Mouse (Mus musculus) thymus, postnatal 0 days (tissue): Measurements from ENCODE around the gene Galp. TPM values are rescaled to one million over a fixed set of nuclear protein-coding genes. Genes with fewer than 3 reads are reported as not detected.
A peak's percentile ranks its signal among the peaks of the same experiment; 100 is the strongest.
"Not testable (repeated sequence)": the region's sequence is repeated elsewhere in the genome, so short reads cannot be mapped to it uniquely, and the experiment has no call there.

Experiments used
- DNase-seq: peaks from one replicate; pipeline ENCODE4 v3.0.0-alpha.2; 2015; ENCODE audit warnings: low spot score
- polyA plus RNA-seq: library from polyadenylated mRNA; unstranded; fragments of >200 nt; fragmentation: Nextera tagmentation; extraction: Ambion mirVana; gene quantifications from 2 replicates; pipeline ENCODE4 v1.2.1, GENCODE M21; 2015

The Galp gene
- polyA plus RNA-seq, 1 experiment from 2014 or later = not detected

GRCm38 (mm10) chr7:6254451-6254850 lies 57.6 kb downstream of the Galp start:
- no peak for DNase-seq

GRCm38 (mm10) chr7:6257386-6257785 lies 60.5 kb downstream of the Galp start:
- no peak for DNase-seq

- no peak for DNase-seq
These were observed 61.6 kb downstream of the Galp start for GRCm38 (mm10) chr7:6258232-6259220.

GRCm38 (mm10) chr7:6260004-6260403 lies 63.1 kb downstream of the Galp start:
- not testable (repeated sequence) for DNase-seq

DNA sequence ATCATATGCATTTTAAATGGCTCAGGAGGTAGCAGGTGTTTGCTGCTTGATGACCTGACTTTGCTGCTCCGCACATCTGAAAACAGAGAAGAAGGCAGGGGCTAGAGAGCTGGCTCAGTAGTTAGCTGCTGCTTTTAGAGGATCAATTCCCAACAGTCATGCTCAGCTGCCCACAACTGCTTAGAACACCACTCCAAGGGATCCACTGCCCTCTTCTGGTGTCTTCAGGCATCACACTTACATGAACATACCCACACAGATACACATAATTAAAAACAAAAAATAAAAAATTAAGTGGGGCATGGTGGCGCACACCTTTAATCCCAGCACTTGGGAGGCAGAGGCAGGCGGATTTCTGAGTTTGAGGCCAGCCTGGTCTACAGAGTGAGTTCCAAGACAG lies 65.2 kb downstream of the Galp start:
- no peak for DNase-seq

- DNase-seq = no peak
These were observed 66.1 kb downstream of the Galp start for GRCm38 (mm10) chr7:6262984-6263383.

- DNase-seq = peak; percentile 49
These were observed 68.8 kb downstream of the Galp start for GRCm38 (mm10) chr7:6265695-6266094.

Other genes starting within 250 kb of the Galp start
- not detected in 2 replicates for gene Vmn1r65, start 186.1 kb upstream of the Galp start, polyA plus RNA-seq
- not detected in 2 replicates for gene Nlrp4c, start 151.9 kb upstream of the Galp start, polyA plus RNA-seq
- gene Zfp787, start 41.1 kb upstream of the Galp start, polyA plus RNA-seq = 21.4 and 33.0 TPM in 2 replicates
- gene Zfp444, start 24.9 kb upstream of the Galp start, polyA plus RNA-seq = 61.2 and 62.1 TPM in 2 replicates
- not detected in 2 replicates for gene Zscan5b, start 25.2 kb downstream of the Galp start, polyA plus RNA-seq
- 0.21 TPM in 1 of 2 replicates, not detected in the other for gene Epp13, start 55.6 kb downstream of the Galp start, polyA plus RNA-seq
- gene Zfp667, start 89.5 kb downstream of the Galp start, polyA plus RNA-seq = 11.5 TPM in 2 replicates
- gene Zfp583, start 134.2 kb downstream of the Galp start, polyA plus RNA-seq = 2.4 and 3.7 TPM in 2 replicates
- 0.21 and 0.42 TPM in 2 replicates for gene Gm3854, start 146.7 kb downstream of the Galp start, polyA plus RNA-seq
- 1.1 and 1.6 TPM in 2 replicates for gene Zfp78, start 166.2 kb downstream of the Galp start, polyA plus RNA-seq
- 1.9 and 2.0 TPM in 2 replicates for gene Zfp28, start 186.2 kb downstream of the Galp start, polyA plus RNA-seq
- gene Smim17, start 201.6 kb downstream of the Galp start, polyA plus RNA-seq = 0.35 TPM in 1 of 2 replicates, not detected in the other
- not detected in 2 replicates for gene Gm20715, start 213.2 kb downstream of the Galp start, polyA plus RNA-seq
- not detected in 2 replicates for gene Olfr1344, start 241.6 kb downstream of the Galp start, polyA plus RNA-seq